Mouse (Mus musculus): ENCODE results near the gene Cyp2j13. TPM values are rescaled to one million over a fixed set of nuclear protein-coding genes. Genes with fewer than 3 reads are reported as not detected.

The Cyp2j13 gene
- not detected for polyA plus RNA-seq (2014; fragmentation: Illumina TruSeq; extraction: RNeasy Lipid Tissue Mini Kit (QIAGEN cat#74804); ENCODE audit: low read depth, low replicate concordance)

GRCm38 (mm10) chr4:96077261-96078125 is at the start of gene Cyp2j13:
Cyp2j13 (minus strand) TSS chr4:96077546.

Other genes with a start within 250 kb of the Cyp2j13 start
- 12.5 TPM for gene Hook1, start 110.3 kb downstream of the Cyp2j13 start, polyA plus RNA-seq (2014; fragmentation: Illumina TruSeq; extraction: RNeasy Lipid Tissue Mini Kit (QIAGEN cat#74804); ENCODE audit: low read depth, low replicate concordance)
- not detected for gene Cyp2j12, start 63.6 kb upstream of the Cyp2j13 start, polyA plus RNA-seq (2014; fragmentation: Illumina TruSeq; extraction: RNeasy Lipid Tissue Mini Kit (QIAGEN cat#74804); ENCODE audit: low read depth, low replicate concordance)
- gene Cyp2j7, start 159.1 kb upstream of the Cyp2j13 start, polyA plus RNA-seq (2014; fragmentation: Illumina TruSeq; extraction: RNeasy Lipid Tissue Mini Kit (QIAGEN cat#74804); ENCODE audit: low read depth, low replicate concordance) = not detected